Mouse (Mus musculus) gastrocnemius, postnatal 14 days (tissue): ENCODE data around the gene Actn4. TPM values are rescaled to one million over a fixed set of nuclear protein-coding genes. Genes with fewer than 3 reads are reported as not detected.

Experiments used
- DNase-seq: peaks from one replicate; pipeline ENCODE4 v3.0.0; 2021; ENCODE audit warnings: mixed read lengths
- intact Hi-C: fragments of 180-260 bp; cut with DNase I; formaldehyde crosslinking; loops from one replicate; pipeline ENCODE4 v1.15.1; 2025; ENCODE audit warnings: low total_unique reads
- long read RNA-seq, 2 experiments: library from polyadenylated mRNA; stranded (forward); transcript quantifications; one replicate each; pipeline ENCODE4 v2.0.0; 2021
- total RNA-seq, 2 experiments: library from RNA; stranded (reverse); gene quantifications; 2 replicates each; pipeline ENCODE4 v1.2.3; 2021

Gene Actn4
- 10 to 100 TPM; 68.1 to 85.9 TPM for total RNA-seq
- long read RNA-seq, experiment 1, transcript Actn4-201 (21 exons, 3,877 nt) = major isoform, 44 of 64 reads
- long read RNA-seq, experiment 1, partial matches to known transcripts = 7 of 64 reads
- long read RNA-seq, experiment 1, other reads (novel, unspliced or antisense) = 13 of 64 reads
- long read RNA-seq, experiment 2, transcript Actn4-201 (21 exons, 3,877 nt) = major isoform, 46 of 74 reads
- long read RNA-seq, experiment 2, partial matches to known transcripts = 11 of 74 reads
- long read RNA-seq, experiment 2, other reads (novel, unspliced or antisense) = 17 of 74 reads

DNA sequence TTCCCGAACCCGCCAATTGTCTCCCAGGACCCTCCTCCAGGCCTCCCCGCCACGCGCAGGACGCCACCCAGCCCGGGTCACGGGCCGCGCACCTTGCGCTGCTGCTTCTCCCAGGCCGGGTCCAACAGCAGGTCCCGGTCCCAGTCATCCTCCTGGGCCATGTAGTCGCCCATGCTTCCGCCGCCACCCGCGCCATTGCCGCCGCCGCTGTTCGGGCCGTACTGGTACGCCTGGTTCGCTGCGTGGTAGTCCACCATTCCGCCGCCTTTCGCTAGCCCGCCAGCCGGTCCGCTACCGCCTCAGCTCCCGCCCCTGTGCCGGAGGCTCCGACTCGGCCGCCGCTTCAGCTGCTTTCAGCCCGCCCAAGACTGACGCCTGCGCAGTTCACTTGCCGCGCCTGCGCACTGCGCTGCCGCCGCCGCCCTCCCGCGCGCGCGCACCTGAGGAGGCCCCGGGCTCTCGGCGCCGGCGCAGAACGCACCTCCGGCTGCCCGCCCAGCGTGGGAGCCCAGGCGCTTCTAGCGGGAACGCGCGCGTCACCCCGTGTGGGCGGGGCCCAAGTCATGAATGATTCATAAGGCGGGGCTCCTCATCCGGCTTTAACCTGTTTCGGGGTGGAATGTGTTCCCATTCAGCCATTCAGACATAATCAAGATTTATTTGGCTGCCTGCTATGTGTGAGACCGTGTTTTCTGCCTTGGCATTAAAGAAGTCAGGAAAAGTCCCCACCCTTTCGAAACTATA is at the start of gene Actn4:
Actn4 (minus strand) TSS at position 414 of the 744 bp plus-strand sequence.
- peak; percentile 99 for DNase-seq
- intact Hi-C loops = no loop called here

DNA sequence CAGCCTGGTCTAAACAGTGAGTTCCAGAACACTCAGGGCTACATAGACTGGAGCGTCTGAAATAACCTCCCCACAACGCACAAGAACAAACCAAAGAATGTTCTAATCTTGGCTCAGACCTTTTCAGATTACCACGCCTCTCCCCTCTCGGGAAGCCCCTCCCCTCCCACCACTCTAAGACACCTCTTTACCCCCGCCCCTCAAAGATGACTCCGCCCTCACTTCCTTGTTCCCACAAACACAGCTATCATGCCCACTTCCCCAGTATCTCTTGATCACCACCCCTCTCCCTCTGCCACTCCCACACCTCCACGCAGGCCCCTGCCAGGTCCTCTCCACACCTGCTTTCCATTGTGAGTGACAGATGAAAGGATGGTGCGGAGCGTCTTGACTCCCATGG is 46.6 kb upstream of the Actn4 start:
- DNase-seq = no peak
- intact Hi-C loops = no loop called here

DNA sequence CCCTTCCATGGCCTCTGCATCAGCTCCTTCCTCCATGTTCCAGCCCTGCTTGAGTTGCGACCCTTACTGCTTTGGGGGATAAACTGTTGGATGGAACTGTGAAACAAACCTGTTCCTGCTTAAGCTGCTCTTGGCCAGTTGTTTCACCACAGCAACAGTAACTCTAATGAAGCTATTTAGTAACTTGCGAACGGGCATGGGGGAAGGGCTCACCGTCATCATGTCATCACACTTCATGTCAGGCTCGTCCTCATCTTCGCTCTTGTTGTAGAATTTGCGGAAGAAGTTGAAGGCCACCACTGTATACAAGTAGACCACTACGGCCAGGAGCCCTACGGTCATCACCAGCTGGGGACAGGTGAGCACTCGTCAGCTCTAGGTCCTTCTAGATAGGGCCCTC is 46.0 kb upstream of the Actn4 start:
- no peak for DNase-seq
- intact Hi-C loops = no loop called here

DNA sequence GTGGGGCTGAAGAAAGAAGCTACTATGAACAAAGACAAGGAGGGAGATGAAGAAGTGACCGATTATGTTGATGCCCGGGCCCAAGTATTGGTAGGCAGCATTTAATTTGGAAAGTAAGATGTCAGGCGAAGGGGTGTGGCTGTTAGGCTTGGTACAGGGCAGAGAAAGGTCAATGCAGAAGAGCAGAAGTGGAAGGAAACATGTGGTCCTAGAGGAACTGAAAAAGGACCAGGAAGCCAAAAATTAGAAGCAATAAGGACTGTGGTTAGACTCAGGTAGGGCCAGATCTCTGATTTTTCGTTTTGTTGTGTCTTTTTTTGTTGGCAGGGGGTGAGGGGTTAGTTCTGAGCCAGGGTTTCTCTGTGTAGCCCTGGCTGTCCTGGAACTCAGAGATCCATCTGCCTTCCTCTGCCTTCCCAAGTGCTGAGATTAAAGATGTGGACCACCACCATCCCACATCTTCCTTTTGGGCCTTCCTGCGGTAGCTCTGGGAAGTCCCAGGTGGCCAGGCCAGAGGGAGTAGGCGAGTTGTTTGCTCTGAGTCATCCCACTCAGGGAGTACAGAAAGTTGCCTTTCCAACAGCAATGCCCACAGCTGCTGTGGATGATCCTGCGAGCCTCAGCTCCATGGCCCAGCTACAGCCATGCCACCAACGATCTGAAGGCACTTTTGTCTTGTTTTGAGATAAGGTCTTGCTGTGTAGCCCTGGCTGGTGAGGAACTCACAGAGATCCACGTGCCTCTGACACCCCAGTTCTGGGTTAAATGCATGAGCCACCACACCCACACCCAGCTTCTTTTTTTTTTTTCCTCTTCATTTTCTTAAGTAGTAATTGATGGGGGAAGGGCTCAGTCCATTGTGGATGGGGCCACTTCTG is 45.3 kb upstream of the Actn4 start:
- no peak for DNase-seq
- intact Hi-C loops = no loop called here

DNA sequence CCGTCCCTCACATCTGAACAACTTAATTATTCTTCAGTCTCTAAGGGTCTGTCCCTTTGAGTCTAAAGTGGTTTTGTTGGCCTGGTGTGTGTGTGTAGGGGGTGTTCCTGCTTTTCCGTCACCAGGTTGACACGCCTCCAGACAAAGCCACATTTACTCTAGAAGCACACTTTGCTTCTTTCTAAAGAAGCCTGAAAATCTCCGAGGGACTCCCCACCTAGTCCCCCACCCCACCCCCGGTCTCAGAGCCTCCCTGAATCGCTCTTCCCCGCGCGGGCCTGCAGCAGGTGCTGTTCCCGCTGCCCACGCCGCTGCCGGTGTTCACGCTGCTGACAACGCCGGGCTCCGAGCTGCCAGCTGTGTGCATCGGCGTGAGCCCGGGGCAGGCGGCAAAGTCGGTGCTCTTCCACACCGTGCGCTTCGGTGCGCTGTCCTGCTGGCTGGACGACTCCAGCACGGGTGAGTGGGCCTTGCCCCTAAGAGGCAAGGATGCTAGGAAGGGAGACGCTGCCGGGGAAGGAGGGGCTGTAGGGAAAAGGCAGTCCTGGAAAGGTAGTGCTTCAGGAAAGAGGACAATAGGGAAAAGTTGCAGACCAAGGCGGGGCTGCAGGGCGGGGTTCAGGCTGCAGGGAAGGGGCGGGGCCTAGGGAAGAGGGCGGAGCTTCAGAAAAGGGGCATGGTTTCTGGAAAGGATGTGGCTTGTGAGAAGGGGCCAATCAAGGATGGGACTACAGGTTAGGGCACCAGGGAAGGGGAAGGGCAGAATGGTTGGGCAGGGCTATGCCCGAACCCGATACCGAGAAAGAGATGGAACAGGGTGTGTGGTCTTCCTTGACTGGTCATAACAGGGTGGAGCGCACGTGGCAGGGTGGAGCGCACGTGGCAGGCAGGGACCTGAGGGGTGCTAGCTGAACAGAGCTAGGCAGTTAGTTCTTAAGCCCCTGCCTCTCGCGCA is 38.8 kb upstream of the Actn4 start:
- DNase-seq = peak; percentile 65
- intact Hi-C loops = no loop called here

DNA sequence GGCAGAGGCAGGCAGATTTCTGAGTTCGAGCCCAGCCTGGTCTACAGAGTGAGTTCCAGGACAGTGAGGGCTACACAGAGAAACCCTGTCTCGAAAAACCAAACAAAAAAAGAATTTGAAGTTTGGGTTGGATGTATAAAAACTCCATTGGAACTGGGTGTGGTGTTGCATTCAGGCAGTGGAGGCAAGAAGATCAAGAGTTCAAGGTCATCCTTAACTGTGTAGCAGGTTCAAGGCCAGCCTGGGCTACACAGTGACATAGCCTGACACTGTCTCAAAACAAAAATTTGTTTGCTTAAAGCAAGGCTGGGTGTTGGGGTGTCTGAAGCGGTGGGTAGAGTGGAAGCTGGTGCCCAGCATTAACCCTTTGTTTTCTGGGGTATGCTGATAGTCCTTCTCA is 31.3 kb upstream of the Actn4 start:
- intact Hi-C loops = no loop called here
- DNase-seq = no peak

DNA sequence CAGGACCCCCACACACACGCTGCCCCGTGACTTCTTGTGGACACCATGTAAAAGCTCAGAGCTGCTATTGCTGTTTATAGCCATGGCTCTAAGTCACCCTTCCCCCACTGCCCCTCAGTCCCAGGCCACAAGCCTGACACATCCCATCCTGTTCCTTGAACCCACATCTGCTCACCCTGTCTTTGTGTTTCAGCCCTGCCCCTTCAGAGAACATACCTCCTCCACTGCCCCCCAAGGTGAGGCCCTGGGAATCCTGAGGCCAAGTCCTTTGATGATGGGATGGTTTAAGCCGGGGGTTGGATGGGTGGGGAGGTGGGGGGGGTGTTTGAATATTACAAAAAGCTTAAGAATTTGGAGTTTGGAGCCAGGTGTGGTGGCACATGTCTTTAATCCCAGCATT is 30.9 kb upstream of the Actn4 start:
- DNase-seq = no peak
- intact Hi-C loops = no loop called here

DNA sequence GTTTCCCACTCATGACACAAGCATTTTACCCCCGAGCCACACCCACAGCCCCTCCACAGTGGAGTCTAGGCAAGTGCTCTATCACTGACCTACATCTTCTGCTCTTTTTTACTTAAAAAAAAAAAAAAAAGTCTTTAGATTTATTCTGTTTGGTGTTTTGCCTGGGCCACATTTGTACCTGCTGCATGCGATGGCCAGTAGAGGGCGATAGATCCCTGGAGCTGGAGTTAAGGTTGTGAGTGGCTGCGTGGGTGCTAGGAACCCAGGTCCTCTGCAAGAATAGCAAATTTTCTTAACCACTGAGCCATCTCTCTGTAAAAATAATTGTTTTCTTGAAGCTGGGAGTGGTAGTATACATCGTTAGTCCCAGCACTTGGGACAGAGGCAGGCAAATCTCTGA is 29.5 kb upstream of the Actn4 start:
- intact Hi-C loops = no loop called here
- no peak for DNase-seq

DNA sequence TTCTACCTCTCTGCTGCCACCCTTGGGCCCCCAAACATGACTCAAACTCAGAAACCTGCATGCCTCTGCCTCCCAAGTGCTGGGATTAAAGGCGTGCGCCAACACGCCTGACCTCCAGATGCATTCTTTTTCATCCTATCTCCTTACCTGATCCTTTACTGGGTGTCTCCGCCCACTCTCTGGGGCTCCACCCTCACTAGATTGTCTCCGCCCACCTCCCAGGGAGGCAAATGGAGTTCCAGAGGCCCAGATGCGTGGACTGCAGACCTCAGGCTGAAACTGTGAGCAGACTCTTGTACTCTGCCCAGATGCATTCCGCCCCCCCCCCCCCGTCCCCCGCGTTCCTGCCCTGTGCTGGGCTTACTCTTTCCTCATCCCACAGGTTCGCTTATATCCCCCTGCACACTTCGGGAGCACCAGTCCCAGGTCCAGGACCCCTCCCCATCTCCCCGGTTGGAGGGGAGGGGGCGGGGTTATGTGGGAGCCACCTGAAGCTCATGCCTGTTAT is 28.7 kb upstream of the Actn4 start:
- DNase-seq = no peak
- intact Hi-C loops = no loop called here

DNA sequence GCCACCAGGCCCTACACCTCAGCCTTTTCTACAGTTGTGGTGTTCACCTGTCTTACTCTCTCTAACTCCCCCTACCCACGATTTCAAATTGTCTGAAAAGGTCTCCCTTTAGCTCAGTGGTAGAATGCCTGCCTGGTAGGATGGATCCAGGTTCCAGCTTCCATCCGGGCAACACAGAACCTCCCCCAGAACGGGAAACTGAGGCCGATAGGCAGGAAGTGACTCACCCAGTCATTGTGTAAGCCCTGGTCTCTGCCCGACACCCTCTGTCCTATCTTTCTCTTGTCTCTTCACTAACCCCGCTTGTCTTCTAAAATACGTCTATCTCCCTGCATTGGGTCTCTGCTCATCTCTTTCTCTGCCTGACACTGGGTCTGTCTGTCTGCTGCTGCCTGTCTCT is 23.1 kb upstream of the Actn4 start:
- intact Hi-C loops = no loop called here
- no peak for DNase-seq

DNA sequence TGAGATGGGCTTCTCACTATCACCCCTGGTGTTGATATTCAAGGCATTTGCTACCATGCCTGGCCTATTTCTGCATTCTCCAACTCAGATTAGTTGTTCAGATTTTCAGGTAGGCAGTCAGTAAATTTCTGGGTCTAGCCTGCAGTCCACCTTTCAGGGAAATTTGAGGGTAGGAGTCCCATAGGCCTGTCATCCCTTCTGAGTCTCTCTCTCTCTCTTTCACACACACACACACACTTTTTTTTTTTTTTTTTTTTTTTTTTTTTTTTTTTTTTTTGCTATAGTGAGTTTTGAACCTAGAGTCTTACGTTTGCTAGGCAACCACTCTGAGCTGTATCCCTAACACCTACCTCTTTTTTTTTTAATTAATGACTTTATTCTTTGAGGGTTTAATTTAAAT is 22.3 kb upstream of the Actn4 start:
- DNase-seq = no peak
- intact Hi-C loops = no loop called here

DNA sequence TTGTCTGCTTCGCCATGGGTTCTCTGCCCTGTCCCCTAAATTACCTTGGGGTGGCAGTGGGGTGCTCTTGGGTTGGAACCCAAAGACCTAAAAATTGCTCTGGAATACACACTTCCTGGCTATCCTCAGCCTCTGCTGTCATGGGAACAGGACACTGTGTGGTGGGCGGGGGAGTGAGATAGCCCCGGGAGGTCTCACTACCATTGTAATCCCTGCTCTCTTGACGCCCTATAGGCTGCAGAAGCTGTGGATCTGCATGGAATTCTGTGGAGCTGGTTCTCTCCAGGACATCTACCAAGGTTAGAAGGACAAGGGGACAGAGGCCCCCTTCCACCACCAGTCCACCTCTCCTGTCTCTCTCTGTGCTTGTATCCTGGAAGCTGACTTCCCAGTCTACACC is 21.7 kb upstream of the Actn4 start:
- intact Hi-C loops = no loop called here
- no peak for DNase-seq

DNA sequence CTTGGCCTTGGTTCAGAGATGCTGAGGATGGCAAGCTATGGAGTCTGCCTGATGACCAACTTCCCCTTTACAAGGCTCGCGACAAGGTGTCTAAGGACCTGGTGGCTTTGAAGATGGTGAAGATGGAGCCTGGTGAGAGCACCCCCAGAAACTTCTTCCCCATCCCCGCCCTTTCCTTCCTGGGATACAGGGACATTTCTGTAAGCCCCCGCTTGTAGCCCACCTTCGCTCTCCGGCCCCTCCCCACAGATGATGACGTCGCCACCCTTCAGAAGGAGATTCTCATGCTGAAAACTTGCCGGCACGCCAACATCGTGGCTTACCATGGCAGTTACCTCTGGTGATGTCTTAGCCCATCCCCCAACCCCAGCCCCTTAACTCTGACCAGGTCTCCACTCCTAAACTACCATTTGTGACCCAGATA is 21.0 kb upstream of the Actn4 start:
- intact Hi-C loops = no loop called here
- no peak for DNase-seq

DNA sequence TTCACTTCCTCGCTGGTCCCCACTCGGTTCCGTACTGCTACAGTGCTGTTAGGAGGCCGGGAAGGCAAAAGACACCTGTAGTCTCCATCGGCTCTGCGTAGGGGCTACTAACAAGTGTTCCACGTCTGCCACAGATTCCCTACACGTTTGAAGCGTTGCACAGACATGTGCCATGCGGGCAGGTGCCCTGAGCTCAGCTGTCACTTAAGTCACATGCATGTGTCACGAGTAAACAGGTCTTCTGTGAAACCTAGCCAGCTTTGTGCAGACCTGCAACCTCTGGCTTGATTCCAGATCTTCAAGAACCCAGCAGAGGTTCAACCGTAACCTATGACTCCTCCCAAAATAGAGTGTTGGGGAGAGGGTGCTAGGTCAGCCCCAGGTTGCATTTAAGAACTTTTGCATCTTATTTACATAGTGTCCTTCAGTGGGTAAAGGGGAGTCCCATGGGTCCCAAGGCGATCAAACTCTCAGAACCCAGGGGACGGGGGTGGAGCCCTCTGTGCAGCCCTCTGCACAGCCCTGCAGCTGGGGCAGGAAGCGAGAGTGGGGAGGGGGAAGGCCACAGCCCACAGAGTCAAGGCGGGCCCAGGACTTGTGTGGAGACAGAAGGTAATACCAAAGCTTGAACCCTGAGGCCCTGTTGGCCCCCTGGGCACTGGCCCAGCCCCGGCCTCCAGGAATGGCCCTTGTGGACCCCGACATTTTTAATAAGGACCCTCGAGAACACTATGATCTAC is 20.3 kb upstream of the Actn4 start:
- intact Hi-C loops = no loop called here
- peak; percentile 36 for DNase-seq

DNA sequence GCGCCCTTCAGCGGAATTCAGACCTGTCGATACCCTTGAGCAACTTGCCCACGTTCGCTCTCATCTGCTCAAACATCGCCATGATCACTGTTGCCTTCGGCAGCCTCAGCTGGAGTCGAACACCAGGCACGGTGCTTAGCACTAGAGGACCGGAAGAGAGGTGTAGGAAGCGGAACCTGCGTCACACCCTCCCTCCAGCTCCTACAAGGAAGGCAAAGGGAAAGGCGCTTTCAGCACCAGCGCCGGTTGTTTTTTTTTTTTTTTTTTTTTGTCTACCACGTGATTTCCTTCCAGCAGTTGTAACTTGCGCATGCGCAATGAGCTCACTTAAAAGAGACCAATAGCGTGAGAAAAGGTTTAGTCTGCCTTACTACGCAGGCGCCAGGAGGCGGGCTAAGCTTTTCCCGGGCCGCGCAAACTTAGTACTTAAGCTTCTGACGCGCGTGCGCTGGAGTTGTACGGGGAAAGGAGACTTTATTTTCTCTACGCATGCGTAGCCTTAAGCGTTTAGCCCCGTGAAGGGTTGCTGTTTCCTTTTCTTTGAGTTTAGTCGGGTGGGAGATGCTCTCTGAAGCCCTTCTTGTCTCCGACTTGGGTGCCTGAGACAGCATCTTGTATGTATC is 19.6 kb upstream of the Actn4 start, which contains the start of the genes Eif3k and Map4k1:
Eif3k (minus strand) TSS at position 214 of the 623 bp plus-strand sequence.
Map4k1 (plus strand) TSS at position 400 of the 623 bp plus-strand sequence.
- peak; percentile 97 for DNase-seq
- intact Hi-C loops = no loop called here

DNA sequence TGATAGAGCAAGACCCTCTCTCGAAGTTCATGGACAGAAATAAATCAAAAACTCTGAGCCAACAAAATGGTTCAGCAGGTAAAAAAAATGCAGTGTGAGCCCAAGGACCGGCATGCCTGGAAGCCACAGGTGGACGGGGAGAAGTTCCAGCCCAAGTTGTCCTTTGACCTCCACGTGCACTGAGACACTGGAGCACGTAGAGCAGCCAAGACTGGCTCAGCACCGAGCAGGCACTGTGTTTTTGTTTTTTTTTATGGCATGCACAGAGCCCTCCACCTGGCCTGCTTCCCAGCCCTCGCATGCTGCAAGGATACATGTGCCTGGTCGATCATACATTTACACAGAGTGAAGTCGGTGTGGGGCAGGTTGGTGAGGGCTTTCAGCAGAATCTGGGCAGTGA is 15.4 kb upstream of the Actn4 start:
- intact Hi-C loops = no loop called here
- no peak for DNase-seq

DNA sequence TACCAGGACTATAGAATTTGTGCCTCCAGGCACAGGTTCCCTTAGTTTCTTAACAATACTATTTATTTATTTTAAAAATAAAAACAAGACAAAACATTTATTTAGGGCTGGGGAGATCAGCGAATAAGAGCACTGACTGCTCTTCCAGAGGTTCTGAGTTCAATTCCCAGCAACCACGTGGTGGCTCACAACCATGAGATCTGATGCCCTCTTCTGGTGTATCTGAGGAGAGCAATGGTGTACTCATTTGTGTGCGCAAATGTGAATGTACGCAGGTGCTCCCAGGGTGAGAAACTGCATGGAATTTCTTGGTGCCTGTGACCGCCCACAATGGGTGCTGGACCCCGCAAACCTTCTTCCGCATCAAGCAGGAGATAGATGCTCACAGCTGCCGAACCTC is 10.9 kb upstream of the Actn4 start:
- intact Hi-C loops = no loop called here
- no peak for DNase-seq

DNA sequence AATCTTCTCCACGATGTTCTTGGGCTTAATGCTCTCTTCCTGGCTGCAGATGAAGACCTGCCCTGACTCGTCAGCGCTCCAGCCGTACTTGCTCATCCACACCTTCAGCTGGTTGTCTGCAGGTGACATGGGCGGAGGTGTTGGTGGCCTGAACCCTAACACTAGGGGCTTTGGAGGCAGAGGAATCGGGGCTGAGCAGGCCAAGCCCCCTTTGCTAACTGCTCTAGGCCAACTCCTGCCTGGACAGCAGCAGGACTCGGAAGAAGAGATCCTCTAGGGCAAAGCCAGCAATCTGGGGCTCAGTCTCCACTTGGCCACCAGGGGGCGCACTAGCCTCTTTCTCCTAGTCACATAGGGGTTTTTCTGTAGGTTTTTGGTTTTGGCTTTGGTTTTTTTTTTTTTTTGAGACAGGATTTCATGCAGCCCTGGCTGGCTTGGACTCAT is 10.4 kb upstream of the Actn4 start:
- DNase-seq = peak; percentile 81

More for the DNA sequence above, 10.4 kb upstream of the Actn4 start:
- intact Hi-C loops = no loop called here
